Mouse (Mus musculus): Measurements from ENCODE around the gene Col5a3.
"Not testable (repeated sequence)": the region's sequence is repeated elsewhere in the genome, so short reads cannot be mapped to it uniquely, and the experiment has no call there.

The Col5a3 gene

DNA sequence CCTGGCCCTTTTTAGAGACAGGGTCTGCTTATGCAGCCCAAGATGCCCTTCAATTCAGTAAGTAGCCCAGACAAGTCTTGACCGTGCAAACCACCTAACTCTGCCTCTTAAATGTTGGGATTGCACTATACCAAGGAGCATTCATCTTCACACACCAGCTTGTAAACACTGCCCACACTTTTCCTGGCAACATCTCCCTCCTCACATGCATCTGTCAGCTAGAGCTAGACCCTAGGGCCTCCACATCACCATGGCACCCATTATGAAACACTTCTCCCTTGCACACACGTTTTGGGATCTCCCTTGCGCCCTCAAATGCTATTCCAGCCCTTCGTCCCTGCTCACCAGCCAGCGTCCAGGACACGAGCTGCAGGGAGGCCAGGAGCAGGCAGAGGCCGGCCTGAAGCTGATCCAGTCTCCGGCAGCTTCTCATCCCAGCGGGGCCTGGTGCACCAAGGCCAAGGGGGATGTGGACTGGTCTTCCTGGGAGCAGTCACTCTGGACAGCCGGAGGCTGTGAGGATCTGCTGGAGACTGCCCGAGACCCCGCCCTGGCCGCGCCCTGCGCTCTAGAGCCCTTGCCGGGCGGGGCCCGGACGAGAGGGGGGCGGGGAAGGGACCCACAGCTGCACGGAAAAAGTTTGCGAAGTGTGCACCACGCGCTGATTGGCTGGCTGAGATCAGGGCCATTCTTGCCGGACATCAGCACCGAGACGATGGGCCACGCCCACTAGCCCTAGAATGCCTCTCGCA is at the start of gene Col5a3:
Col5a3 (minus strand) TSS at position 547 of the 752 bp plus-strand sequence.
- peak; percentile 56 for DNase-seq

DNA sequence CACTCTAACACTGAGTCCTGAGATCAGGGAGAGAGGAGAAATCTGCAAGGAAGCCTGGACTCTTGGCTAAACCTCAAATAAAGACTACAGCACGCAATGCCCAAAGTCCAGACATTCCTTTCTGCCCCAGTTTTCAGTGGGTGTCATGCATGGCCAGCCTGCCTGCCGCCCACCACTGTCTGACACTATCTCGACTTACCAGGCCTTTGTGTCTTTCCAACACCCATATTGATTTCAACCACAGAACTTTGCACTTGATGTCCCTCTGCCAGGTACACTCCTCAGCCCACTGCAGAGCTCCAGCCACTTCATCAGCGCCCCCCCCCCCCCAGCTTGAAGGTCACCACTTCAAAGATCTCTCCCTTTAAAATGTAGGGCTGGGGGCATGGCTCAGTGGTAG is 47.4 kb upstream of the Col5a3 start:
- DNase-seq: no peak

DNA sequence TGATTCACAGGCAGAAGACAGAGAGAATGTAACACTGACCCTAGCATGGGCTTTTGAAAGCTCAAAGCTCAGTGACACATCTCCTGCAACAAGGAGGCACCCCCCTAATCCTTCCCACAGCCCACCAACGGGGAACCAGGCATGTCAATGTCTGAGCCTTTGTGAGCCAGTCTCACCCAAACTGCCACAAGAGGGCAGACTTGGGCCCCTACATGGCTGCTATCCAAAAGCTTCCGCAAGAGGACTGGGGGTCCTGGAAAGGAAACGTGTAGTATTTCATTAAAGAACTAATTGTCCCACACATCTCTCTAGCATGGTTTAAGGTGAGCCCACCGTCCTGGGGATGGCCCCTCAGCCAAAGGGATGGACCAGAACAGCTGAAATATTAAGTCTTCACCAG is 47.0 kb upstream of the Col5a3 start:
- peak; percentile 39 for DNase-seq

DNA sequence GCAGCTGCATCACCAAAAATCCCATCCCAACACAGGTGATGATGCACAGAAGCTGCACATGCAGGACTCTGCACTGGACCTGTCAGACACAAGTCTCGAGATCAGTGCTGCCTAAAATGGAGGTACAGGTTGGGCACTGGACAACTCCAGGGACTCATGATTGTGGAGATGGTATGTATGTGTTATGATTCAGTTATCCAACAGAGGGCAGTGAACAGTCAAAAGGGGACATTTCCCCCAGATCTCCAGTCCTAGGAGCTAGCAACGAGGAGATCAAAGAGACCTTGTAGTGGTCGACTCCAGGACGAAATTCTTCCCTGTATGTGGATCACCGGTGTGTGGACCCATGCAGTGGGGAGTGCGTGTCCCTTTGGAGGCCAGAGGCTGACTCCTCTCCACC is 45.1 kb upstream of the Col5a3 start:
- no peak for DNase-seq

DNA sequence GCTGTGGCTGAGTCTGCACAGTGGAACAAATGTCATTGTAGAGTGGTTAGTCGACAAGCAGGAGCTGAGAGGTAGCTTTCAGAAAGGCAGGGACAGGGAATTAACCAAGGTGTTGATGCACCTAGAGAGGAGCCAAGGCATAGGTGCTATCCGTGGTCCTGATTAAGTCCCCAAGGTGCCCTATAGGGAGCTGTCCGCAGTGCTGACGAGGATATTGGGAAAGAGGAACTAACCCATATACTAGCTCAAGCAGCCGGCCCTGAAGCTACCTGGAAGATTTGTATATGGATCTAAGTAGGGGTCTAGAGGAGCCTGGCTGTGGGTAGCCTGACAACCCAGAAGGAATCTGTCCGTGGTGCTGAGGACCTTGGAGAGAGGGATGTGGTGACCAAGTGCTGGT is 42.3 kb upstream of the Col5a3 start:
- peak; percentile 72 for DNase-seq

DNA sequence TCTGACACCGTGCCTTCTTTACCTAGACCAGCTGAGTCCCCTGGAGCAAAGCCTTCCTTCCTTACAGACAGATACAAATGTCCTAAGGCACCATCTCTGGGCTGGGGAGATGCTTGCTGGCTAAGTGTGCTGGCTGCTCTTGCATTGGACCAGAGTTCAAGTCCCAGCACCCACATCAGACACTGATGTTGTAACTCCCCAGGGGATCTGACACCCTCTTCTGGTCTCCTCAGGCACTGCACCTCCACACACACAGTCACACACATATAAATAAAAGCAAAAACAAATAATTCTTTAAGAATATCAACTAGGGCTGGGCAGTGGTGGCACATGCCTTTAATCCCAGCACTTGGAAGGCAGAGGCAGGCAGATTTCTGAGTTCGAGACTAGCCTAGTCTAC is 35.3 kb upstream of the Col5a3 start:
- no peak for DNase-seq

DNA sequence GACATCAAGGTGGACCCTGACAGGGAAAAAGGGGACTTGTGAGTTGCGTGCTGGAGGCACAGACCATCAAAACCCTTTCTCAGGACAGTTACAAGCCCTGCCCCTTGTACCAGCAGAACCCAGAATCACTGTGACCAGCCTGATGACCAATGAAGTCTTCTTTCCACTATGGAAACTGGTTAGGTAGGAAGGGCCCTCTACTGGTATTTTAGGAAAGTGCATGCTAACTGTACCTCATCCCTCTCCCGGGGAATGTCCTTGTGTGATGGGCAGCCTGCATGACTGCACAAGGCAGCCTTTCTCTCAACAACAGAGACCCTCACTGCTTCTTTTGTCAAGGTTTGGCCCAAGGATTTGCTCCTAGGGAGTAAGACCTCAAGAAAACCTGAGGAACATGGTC is 27.8 kb upstream of the Col5a3 start:
- peak; percentile 21 for DNase-seq

DNA sequence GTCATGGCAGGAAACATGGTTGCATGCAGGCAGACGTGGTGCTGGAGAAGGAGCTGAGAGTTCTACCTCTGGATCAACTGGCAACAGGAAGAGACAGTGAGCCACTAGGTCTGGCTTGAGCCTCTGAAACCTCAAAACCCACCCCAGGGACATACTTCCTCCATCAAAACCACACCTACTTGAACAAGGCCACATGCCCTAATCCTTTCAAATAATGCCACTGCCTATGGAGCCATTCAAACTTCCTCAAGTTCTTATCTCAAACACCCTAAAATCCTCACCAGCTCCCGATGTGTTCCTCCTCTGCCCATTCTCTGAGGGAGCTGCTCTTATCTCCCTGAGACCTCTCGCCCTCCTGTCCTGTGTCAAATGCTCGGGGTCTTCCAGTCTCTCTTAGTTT is 27.3 kb upstream of the Col5a3 start:
- DNase-seq: no peak

DNA sequence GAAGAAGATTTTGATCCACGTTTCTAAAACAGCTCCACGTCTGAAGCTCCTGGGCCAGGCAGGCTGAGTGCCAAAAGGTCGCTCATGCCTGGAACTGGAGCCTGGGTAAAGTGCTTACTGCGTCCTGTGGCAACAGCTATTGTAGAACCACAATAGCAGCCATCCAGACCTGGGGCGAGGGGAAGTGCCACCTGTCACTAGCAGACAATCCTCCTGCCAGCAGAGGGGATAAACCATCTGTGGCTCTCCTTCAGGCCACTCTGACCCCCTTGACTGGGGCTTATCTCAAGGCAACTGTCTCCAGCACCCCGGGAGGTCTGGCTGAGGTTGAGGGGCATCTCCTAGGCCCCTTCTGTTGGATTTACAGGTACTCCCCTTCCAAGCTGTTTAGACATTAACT is 24.1 kb upstream of the Col5a3 start:
- no peak for DNase-seq

DNA sequence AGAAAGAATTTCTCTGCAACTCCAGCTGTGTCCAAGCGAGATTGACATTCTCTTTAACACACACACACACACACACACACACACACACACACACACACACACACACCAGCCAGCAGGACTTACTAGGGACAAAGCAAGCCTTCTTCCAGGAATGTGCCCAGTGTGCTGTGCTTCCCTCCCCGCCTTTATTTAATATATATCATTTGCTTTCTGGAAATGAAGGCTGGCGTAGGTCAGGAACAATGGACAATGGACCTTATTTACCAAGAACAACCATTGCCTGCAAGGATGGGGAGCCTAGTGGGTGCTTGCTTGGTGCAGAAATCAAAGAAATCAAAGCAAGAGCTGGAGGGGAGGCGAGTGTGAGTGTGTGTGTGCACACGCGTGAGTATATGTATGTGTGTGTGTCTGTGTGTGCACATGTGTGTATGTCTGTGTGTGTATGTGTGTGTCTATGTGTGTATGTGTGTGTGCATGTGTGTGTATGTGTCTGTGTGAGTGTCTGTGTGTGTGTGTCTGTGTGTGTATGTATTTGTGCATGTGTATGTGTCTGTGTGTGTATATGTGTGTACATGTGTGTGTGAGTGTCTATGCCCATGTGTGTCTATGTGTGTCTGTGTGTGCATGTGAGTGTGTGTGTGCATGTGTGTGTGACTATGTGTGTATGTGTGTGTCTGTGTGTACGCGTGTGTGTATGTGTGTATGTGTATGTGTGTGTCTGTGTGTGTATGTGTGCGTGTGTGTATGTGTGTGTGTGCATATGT is 22.5 kb upstream of the Col5a3 start:
- DNase-seq: no peak

DNA sequence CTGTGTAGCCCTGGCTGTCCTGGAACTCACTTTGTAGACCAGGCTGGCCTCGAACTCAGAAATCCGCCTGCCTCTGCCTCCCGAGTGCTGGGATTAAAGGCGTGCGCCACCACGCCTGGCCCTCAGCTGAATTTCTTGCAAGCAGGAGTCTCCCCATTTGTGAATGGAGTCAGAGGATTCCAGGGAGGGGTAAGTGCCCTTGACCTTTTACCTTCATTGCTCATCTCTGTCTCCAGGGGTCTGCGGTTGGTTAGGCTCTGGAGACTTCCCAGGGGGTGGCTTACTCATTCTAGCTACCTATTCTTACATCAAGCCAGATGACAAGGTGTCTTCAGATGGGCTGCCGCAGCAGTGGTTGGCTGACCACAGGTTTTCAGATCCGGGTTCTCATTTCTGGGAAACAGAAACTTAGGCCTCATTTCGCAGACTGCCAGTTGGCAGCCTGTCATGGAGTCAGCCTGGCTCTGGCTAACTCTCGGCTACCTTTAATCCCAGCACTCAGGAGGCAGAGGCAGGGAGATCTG is 20.6 kb upstream of the Col5a3 start:
- DNase-seq: not testable (repeated sequence)

DNA sequence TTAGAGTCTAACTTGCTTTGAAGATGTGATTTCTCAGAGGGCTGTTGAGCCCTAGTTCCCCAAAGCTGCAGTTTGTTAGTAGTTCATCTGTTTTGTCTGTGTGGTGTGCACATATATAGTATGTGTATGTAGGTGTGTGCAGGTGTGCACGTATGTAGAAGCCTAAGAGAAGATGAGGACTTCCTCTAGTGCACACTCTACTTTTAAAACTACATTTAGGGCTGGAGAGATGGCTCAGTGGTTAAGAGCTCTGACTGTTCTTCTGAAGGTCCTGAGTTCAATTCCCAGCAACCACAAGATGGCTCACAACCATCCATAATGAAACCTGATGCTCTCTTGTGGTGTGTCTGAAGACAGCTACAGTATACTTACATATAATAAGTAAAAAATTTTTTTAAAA is 20.0 kb upstream of the Col5a3 start:
- DNase-seq: no peak

DNA sequence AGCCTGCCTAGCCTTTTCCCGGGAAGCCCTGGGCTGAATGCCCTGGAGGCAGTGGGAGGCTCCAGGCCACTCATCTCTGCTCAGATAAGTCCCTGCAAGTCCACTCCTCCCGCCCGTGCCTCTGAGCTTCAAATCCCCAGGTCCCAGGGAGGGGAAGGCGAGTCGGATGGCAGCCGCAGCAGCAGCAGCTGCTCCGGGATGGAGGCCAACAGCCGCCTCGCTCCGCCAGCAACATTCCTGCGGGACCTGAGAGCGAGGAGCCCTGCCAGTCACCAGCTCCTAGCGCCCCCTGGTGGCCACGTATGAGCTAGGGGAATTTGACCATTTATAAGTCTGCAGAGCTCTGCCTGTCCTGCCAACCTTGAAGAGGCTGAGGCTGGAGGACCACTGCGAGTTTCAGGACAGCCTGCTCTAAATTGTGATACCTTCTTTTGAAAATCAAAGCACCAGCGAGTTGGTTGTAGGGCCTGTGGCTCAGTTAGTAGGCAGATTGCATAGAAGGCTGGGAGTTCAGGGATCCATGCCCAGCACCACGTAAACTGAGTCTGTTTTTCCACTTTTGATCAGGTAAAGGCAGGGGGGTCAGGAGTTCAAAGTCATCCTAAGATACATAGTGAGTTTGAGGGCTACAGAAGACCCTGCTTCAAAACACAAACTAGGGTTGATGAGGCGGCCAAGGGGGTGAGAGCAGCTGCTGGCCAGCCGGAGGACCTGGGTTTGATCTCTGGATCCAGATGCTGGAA is 16.2 kb upstream of the Col5a3 start:
- DNase-seq: peak; percentile 95

DNA sequence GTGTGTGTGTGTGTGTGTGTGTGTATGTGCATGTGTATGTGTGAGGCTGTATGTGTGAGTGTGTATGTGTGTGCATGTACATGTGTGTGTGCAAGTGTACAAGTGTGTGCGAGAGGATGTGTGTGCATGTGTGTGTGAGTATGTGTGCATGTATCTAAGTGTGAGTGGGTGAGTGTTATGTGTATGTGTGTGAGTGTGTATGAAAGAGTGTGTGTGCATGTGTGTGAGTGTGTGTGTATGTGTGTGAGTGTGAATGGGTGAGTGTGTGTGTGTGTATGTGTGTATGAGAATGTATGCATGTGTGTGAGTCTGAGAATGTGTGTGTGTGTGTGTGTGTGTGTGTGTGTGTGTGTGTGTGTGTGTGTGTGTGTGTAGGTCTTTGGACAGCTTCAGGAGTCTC is 13.3 kb upstream of the Col5a3 start:
- DNase-seq: no peak

DNA sequence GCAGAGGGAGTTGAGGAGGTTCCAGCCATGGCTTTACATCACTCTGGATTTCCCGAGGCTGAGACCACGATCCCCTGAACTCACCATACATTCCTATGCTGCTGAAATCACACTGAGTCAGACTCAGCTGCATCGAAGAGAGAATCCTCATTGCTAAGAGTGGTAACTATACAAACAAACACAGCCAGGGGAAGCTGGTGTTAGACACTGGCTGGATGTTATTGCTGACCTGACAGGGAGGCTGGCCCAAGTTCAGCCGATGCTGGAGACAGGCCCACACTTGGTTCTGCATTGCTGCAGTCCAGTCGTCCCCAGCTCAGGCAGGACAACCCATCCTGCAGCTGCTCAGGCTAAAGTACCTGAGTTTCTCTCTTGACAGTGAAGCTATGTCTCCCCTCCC is 10.9 kb upstream of the Col5a3 start:
- no peak for DNase-seq

DNA sequence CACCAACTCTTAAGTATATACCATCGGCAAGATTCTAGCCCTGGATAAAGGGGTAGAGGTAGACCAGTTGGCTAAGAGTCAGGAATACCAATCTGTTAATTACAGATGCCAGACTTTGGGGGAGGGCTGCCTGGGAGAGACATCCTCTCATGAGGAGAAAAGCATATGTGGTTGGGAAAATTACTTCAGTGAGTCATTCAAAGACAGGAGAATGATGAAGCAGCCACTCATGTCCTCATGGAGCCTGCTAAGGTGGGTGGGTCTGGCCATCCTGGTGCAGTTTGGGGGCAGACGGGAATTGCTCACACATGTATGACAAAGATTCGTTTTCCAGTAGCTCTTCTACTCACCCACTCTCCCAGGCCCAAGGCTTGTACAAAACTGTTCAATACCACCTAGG is 8.0 kb upstream of the Col5a3 start:
- no peak for DNase-seq

DNA sequence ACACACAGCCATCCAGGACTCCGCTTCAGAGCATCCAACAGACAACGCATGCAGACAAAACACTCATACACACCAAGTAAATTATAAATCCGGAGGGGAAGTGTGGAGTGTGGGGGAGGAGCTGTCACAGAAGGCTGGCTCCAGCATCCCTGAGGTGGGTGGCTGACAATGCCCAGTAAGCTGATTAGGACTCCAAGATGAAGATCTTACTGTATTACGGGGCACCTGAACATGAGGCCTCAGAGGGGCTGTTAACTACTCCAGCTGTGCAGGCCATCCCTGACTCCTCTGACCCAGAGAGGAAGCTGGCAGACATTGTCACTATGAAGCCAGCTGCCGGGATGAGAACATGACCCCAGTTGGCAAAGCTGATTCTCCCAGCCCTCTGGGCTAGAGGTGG is 5.1 kb upstream of the Col5a3 start:
- DNase-seq: no peak

DNA sequence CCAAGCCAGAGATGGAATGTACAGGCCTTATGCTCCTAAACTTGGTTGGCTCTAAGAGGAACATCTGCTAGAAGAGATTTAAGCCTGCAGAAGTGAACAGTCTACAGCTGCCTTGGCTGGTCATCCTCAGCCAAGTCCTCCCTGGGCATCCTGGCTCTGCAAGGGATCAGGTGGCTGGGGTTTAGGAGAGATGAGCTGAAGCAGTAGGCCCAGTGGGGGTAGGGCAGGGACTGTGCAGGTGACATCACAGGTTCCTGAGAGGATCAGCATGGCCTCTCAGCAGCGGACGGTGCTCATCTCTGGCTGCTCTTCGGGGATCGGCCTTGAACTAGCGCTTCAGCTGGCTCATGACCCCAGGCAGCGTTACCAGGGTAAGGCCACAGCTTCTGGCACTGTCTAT is 3.4 kb upstream of the Col5a3 start, which contains the start of gene Rdh8:
Rdh8 (plus strand) TSS at position 268 of the 400 bp plus-strand sequence.
- no peak for DNase-seq

DNA sequence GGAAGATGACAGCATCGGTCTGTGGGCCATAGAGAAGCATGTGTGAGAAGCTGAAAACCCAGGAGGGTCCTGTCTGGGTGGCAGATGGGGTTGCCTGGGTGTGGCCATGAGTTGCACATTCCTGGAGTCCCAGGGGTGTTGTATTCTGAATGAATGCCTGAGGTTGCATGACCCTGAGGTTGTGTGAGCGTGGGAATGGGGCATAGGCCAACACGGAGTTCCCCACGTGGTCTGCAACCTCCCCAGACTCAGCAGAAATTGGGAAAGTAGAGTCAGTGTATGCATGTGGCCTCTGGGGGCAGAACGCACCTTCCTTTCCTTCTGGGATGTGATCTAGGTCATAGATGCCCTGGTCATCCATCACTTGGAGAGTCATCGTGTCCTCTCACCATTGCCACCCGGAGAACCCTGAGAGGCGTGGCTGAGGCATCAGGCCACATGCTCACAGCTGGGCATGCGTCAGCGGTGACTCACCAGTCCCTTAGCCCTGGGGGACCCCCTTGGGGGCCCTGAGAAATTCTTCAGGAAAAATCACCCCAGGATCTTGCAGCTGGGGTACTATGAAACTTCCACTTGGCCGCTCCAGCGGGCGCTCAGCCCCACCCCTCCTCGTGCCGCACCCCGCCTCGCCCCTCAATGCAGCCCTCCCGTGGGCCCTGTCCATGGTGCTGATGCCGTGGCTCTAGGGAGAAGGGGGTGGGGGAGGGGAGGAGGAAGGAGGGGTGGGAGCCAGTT is 2.2 kb downstream of the Col5a3 start:
- DNase-seq: peak; percentile 11

DNA sequence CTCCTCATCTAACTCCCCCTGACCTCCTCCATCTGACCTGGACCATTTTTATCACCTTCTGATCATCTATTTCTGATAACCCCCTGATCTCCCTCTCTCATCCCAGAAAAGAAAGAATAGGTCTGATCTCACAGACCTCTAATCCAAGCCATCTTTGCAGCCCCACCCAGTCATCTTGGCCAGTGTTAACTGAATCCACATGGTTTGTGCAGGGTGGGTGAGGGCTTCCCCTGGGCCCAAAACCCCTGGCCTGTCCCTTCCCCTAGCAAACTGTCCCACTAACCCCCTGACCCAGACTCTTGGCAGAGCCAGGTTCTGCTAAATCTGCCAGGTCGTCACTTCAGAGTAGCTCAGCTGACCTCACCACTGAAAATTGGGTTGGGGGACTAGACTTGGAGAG is 4.1 kb downstream of the Col5a3 start:
- no peak for DNase-seq

DNA sequence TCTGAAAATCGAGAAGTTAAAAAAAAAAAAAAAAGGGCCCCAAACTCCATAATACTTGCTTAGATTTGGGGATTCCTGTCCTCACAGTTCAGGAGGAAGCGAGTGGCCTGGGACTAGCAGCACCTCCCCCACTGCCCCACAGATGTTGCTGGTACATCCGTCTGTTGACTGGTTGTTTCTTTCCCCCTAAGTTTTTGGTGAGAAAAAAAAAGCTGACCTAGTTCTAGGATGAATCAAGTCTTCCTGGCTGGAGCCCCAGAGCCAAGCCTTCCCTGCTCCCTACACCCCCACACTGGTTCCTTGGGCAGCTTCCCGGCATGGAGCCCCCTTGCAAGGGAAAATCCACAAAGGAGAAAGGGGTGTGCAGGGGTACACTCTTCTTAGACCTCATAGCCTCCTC is 4.6 kb downstream of the Col5a3 start:
- DNase-seq: no peak

DNA sequence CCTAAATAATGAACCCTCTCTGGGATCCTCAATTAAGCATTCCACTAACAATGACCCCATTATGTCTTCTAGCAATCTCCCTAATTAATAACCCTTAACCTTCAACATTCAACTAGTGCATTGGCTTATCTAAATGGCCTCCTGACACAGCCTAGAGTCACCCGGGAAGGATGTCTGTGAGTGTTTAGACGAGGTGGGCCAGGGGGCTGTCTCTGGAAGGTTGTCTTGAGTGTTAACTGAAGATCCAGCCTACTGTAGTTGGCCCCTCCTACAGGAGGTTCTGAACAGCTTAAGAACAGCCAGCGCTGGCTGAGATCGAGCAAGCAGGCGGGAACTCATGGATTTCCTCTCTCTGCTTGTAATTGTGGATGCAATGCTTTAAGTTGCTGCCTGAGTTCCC is 9.2 kb downstream of the Col5a3 start:
- no peak for DNase-seq

DNA sequence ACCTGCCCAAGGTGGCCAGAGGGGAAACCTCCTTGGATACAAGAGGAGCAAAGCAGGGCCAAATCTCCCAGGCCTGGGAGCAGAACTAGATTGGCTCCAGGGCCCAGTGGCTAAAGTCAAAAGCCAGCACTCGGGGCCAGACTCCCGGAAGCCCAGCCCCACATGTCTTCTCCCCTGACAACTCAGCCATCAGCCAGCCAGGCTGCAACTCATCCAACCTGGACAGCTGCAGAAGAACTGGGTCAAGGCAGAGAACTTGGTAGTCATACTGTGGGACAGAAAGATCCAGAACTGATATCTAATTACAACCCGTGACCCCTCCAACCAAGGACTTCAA is 9.7 kb downstream of the Col5a3 start:
- no peak for DNase-seq
